Mouse (Mus musculus): Measurements from ENCODE around the gene Hoxa1. TPM values are rescaled to one million over a fixed set of nuclear protein-coding genes. Genes with fewer than 3 reads are reported as not detected.

Hoxa1 gene
- polyA plus RNA-seq (2015; fragmentation: Nextera tagmentation; extraction: Ambion mirVana), result 1.8 and 2.0 TPM in 2 replicates

DNA sequence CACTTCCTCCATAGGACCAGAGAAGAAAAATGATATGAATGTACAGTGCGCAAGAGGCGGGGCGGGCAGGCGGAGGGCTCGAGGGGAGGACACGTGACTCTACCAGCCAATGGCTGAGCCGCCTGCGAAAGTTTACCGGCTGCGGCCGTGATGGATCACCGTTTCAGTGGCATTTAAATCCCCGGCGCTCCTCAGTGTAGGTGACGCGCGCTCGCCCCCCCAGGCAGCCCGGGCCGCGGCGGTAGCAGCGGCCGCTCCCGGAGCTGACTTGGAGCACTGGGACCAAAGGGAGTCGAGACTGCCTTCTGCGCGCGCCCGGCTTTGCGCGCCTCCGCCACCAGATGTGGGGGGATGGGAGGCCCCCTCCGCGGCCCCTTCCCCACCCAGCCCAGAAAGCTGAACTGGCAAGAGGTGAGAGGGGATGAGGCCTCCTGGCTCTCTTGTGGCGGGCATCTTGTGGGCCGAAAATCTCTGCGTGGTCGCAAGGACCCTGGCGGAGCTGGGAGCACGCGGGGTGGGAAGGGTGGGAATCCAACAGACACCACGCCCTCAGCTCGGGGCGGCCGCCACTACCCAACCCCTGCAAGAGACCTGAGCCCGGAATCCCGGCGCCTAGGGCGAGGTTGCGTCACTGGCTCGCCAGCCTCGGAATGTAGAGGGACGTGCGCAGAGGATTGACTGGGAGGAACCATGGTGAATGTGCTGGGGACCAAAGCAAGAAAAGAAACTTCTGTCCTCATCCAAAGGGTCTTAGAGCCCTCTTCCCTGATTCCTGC is at the start of gene Hoxa1:
TSS of gene Hoxa1 (minus strand) at position 42 of the 776 bp plus-strand sequence.
- H3K27ac ChIP-seq (ENCODE audit: low read depth, low read length), result peak within 1 kb of the TSS; percentile 83
- no peaks in the 10 kb centered on the region for H3K36me3 ChIP-seq (ENCODE audit: control insufficient read depth, insufficient read depth, low read length)
- H3K27me3 ChIP-seq (replicated peaks; ENCODE audit: control insufficient read depth, insufficient read depth, low read length), result peaks cover 19% of the 10 kb centered on the region
- ATAC-seq, result peak; percentile 88
- peak within 1 kb of the TSS; percentile 78 for H3K9ac ChIP-seq (ENCODE audit: low read depth, low read length)
- peaks cover 10% of the 10 kb centered on the region for H3K4me1 ChIP-seq (ENCODE audit: control insufficient read depth, insufficient read depth, low read depth, low read length)
- H3K9me3 ChIP-seq (ENCODE audit: control insufficient read depth, low read length), result no peaks in the 10 kb centered on the region
- under 1% methylated on average over 48 of the region's 55 CpGs for WGBS
- H3K4me2 ChIP-seq (ENCODE audit: low read length), result peak within 1 kb of the TSS; percentile 80
- H3K4me3 ChIP-seq (ENCODE audit: low read length), result peak within 1 kb of the TSS; percentile 67

DNA sequence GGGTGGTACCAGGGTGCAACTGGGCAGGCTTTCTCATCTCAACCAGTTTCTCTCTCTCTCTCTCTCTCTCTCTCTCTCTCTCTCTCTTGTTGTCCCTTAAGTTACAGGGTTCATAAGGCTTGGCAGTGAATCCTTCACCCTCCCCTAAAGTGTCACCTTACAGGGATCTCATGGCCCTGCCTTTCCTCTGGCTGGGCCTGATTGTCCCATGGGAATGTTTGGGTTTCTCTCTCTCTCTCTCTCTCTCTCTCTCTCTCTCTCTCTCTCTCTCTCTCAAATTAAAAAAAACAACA is 49.5 kb upstream of the Hoxa1 start:
- no peaks in the 10 kb centered on the region; the same call in 1 of the 2 replicates for H3K4me1 ChIP-seq (ENCODE audit: control insufficient read depth, insufficient read depth, low read depth, low read length)
- no peak overlapping the region for H3K27ac ChIP-seq (ENCODE audit: low read depth, low read length)
- H3K27me3 ChIP-seq (replicated peaks; ENCODE audit: control insufficient read depth, insufficient read depth, low read length), result peaks cover 48% of the 10 kb centered on the region

DNA sequence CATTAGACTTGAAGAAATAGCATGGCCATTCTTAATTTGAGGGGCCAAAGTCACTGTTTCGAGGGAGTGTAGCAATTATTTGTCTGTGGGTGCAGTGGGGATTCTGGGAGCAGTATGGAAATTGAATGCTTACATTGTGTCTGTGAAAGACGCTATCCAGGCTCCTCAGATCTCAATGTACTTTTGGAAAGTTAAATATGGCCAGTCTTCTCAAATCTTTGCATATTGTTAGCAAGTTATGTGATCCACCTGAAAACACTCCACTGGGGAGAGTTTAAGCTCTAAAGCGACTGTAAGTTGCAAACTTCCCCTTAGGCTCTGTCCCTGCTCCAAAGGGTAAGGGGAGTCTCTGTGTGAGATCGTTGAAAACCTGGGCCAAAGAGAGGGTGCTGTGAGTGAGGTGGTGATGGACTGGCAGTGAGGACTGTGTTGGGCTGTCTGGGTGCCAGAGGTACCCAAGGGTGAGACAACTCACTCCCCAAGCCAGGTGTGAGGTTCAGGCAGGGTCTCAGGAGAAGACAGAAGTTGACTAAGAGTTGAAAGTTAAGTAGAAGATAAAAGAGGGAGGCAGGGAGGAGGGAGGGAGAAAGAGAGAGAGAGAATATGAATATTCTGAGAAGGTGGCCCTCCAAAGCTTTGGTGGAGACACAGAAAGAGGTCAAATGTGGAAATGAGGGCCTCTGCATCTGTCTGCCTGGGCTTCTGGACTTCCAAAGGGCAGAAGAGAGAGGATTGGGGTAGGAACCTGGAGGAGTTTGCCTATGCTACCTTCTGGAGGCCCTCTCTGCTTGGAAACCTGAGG is 49.0 kb upstream of the Hoxa1 start:
- H3K27ac ChIP-seq (ENCODE audit: low read depth, low read length), result no peak overlapping the region
- H3K27me3 ChIP-seq (replicated peaks; ENCODE audit: control insufficient read depth, insufficient read depth, low read length), result peaks cover 44% of the 10 kb centered on the region
- H3K9me3 ChIP-seq (ENCODE audit: control insufficient read depth, low read length), result no peaks in the 10 kb centered on the region
- no peak overlapping the region for H3K9ac ChIP-seq (ENCODE audit: low read depth, low read length)
- 5% methylated on average over 4 of the region's 4 CpGs for WGBS
- ATAC-seq, result no peak
- H3K4me2 ChIP-seq (ENCODE audit: low read length), result peak overlapping the region; percentile 47
- H3K36me3 ChIP-seq (ENCODE audit: control insufficient read depth, insufficient read depth, low read length), result no peaks in the 10 kb centered on the region
- H3K4me3 ChIP-seq (ENCODE audit: low read length), result peak overlapping the region; percentile 2; the same call in 1 of the 2 replicates
- H3K4me1 ChIP-seq (ENCODE audit: control insufficient read depth, insufficient read depth, low read depth, low read length), result no peaks in the 10 kb centered on the region; the same call in 1 of the 2 replicates

More for the DNA sequence above, 49.5 kb upstream of the Hoxa1 start:
- Histone ChIP-seq H3K36me3 (ENCODE audit: control insufficient read depth, insufficient read depth, low read length) (no peaks in the 10 kb centered on the region), H3K4me3 (ENCODE audit: low read length) (no peak overlapping the region), H3K4me2 (ENCODE audit: low read length) (peak overlapping the region; percentile 47), H3K9ac (ENCODE audit: low read depth, low read length) (no peak overlapping the region), H3K9me3 (ENCODE audit: control insufficient read depth, low read length) (no peaks in the 10 kb centered on the region)
- no peak for ATAC-seq

DNA sequence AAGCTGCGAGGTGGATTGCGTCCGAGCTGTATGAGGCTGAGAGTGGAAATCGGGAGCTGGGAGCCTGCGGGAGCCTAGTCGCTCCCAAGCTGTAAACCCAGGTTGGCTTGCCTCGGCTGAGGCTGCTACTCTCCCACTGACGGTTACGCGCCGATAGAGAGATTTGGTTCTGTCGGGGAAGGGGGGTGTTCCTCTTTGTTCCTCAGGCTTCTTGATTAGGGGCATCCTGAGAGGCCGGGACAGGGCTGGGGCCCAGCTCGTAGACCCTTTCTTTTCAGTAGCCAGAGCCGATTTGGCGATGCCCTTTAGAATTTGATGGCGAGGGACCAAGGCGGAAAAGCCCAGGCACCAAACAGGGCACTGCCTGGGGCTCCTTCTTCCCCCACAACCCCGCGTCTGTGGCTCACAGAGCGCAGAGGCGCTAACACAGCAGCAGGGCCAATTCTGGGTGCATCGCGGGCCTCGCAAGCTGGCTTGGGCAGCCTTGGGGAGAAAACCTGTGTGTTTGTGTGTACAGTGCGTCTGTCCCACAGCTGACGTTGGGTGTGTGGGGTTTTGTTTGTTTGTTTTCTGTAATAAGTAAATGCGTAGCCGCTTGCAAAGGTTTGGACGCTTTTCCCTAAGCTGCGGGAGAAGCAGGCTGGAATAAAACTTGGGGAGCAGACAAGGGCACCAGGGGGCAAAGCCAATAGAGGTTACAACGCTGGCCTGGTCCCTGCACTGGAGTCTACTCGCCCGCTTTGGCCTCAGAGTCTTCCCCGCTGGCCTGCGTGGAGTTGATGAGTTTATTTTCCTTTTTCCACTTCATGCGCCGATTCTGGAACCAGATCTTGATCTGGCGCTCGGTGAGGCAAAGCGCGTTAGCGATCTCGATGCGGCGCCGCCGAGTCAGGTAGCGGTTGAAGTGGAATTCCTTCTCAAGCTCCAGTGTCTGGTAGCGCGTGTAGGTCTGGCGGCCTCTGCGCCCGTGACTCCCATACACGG is 47.8 kb upstream of the Hoxa1 start:
- H3K4me3 ChIP-seq (ENCODE audit: low read length), result peak overlapping the region; percentile 22; the same call in 1 of the 2 replicates
- no peaks in the 10 kb centered on the region for H3K4me1 ChIP-seq (ENCODE audit: control insufficient read depth, insufficient read depth, low read depth, low read length)
- no peak for ATAC-seq
- no peaks in the 10 kb centered on the region for H3K36me3 ChIP-seq (ENCODE audit: control insufficient read depth, insufficient read depth, low read length)
- H3K27ac ChIP-seq (ENCODE audit: low read depth, low read length), result peak overlapping the region; percentile 73
- peaks cover 38% of the 10 kb centered on the region for H3K27me3 ChIP-seq (replicated peaks; ENCODE audit: control insufficient read depth, insufficient read depth, low read length)
- H3K9ac ChIP-seq (ENCODE audit: low read depth, low read length), result peak overlapping the region; percentile 51; the same call in 1 of the 2 replicates
- H3K9me3 ChIP-seq (ENCODE audit: control insufficient read depth, low read length), result no peaks in the 10 kb centered on the region
- WGBS, result 2% methylated on average over 55 of the region's 55 CpGs
- H3K4me2 ChIP-seq (ENCODE audit: low read length), result peak overlapping the region; percentile 47

DNA sequence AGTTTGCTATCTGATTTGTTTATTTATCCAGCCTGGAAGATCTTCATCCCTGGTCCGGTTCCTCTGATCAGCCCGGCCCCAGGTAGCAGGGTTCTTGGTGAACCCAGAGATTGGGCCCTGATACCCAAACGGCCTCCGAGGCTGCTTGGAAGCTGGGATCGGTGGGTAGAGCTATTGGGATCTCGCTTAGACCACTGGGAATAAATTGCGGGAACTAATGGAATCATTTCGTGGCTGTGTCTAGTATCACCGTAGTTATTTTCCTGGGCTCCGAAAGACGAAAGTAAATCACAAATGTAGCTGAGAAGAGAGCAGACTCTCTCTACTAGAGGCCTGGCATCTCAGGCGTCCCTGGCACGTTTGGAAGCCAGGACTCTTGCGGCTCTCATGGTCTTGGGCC is 47.1 kb upstream of the Hoxa1 start:
- H3K4me2 ChIP-seq (ENCODE audit: low read length), result peak overlapping the region; percentile 47
- H3K36me3 ChIP-seq (ENCODE audit: control insufficient read depth, insufficient read depth, low read length), result no peaks in the 10 kb centered on the region
- H3K4me1 ChIP-seq (ENCODE audit: control insufficient read depth, insufficient read depth, low read depth, low read length), result no peaks in the 10 kb centered on the region
- no peaks in the 10 kb centered on the region for H3K9me3 ChIP-seq (ENCODE audit: control insufficient read depth, low read length)
- WGBS, result 6% methylated on average over 14 of the region's 14 CpGs
- no peak for ATAC-seq
- peak overlapping the region; percentile 73 for H3K27ac ChIP-seq (ENCODE audit: low read depth, low read length)
- no peak overlapping the region for H3K9ac ChIP-seq (ENCODE audit: low read depth, low read length)
- no peak overlapping the region for H3K4me3 ChIP-seq (ENCODE audit: low read length)
- peaks cover 42% of the 10 kb centered on the region for H3K27me3 ChIP-seq (replicated peaks; ENCODE audit: control insufficient read depth, insufficient read depth, low read length)

DNA sequence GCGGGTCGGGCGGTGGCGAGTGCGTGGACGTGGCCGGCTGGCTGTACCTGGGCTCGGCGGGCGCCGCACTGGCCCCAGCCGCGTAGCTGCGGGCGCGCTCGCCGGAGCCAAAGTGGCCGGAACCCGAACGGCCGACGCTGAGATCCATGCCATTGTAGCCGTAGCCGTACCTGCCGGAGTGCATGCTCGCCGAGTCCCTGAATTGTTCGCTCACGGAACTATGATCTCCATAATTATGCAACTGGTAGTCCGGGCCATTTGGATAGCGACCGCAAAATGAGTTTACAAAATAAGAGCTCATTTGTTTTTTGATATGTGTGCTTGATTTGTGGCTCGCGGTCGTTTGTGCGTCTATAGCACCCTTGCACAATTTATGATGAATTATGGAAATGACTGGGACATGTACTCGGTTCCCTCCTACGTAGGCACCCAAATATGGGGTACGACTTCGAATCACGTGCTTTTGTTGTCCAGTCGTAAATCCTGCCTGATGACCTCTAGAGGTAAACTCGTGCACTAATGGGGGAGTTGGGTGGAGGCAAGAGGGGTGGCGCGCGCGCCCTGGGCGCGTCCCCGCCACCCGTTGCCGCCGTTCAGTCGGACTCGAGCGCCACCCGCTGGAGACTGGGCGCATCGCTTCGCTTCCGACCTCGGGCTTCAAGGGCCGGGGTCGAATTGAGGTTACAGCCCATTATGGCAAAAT is 46.1 kb upstream of the Hoxa1 start, which contains the start of gene Hoxa5:
TSS of gene Hoxa5 (minus strand) at position 538 of the 703 bp plus-strand sequence.
- Histone ChIP-seq H3K4me2 (ENCODE audit: low read length) (peak within 1 kb of the TSS; percentile 48), H3K4me1 (ENCODE audit: control insufficient read depth, insufficient read depth, low read depth, low read length) (no peaks in the 10 kb centered on the region), H3K9me3 (ENCODE audit: control insufficient read depth, low read length) (no peaks in the 10 kb centered on the region), H3K27me3 (replicated peaks; ENCODE audit: control insufficient read depth, insufficient read depth, low read length) (peaks cover 41% of the 10 kb centered on the region), H3K4me3 (ENCODE audit: low read length) (peak within 1 kb of the TSS; percentile 48), H3K27ac (ENCODE audit: low read depth, low read length) (peak within 1 kb of the TSS; percentile 88), H3K9ac (ENCODE audit: low read depth, low read length) (peak within 1 kb of the TSS; percentile 68), H3K36me3 (ENCODE audit: control insufficient read depth, insufficient read depth, low read length) (no peaks in the 10 kb centered on the region)
- ATAC-seq, result peak; percentile 78
- under 1% methylated on average over 65 of the region's 65 CpGs for WGBS

DNA sequence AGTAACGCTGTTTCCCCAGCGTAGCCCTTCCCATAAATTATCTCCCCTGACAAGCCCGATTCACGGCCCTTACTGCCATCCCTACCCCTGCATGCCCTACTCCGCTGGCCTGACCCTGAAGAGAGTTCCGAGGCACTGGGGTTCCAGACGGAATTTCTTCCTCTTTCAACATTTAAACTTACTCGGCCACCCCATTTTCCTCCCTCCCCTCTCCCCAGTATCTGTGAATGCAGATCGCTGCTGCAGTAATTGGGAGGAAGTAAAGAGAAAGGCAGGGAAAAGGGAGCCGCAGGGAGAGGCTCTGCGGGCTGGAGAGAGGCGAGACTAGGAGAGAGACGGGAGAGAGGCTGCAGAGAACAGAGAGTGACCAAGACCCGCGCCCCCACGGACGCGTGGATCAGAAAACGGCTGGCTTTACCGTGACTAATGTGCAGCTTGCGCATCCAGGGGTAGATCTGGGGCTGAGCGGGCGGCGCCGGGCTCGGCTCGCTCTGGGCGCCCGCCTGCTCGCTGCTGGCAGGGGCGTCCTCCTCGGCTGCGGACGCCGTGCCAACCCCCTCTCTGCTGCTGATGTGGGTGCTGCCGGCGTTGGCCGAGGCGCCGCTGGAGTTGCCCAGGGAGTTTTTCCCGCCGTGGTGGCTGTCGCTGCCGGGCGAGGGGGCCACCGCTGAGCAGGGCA is 45.4 kb upstream of the Hoxa1 start:
- peak overlapping the region; percentile 68 for H3K9ac ChIP-seq (ENCODE audit: low read depth, low read length)
- peak overlapping the region; percentile 48 for H3K4me2 ChIP-seq (ENCODE audit: low read length)
- H3K4me3 ChIP-seq (ENCODE audit: low read length), result peak overlapping the region; percentile 48
- H3K9me3 ChIP-seq (ENCODE audit: control insufficient read depth, low read length), result no peaks in the 10 kb centered on the region
- peaks cover 40% of the 10 kb centered on the region for H3K27me3 ChIP-seq (replicated peaks; ENCODE audit: control insufficient read depth, insufficient read depth, low read length)
- H3K4me1 ChIP-seq (ENCODE audit: control insufficient read depth, insufficient read depth, low read depth, low read length), result no peaks in the 10 kb centered on the region
- WGBS, result under 1% methylated on average over 46 of the region's 46 CpGs
- H3K36me3 ChIP-seq (ENCODE audit: control insufficient read depth, insufficient read depth, low read length), result no peaks in the 10 kb centered on the region
- H3K27ac ChIP-seq (ENCODE audit: low read depth, low read length), result peak overlapping the region; percentile 88
- peak; percentile 18; the same call in 1 of the 2 replicates for ATAC-seq

DNA sequence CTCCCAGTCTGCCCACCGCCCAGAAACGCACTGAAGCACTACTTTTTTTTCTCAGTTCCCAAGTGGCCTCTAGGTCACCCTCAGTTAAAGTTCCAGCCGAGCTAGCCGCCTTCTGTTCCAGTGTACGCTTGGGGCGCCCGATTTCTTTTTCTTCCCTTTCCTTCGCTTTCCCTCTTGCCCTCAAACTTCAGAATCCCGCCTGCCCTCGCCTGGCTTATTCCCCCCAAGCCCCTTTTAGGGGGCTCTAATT is 44.9 kb upstream of the Hoxa1 start:
- 1% methylated on average over 10 of the region's 10 CpGs for WGBS
- Histone ChIP-seq H3K9ac (ENCODE audit: low read depth, low read length) (peak overlapping the region; percentile 68), H3K9me3 (ENCODE audit: control insufficient read depth, low read length) (no peaks in the 10 kb centered on the region), H3K27me3 (replicated peaks; ENCODE audit: control insufficient read depth, insufficient read depth, low read length) (peaks cover 40% of the 10 kb centered on the region), H3K4me2 (ENCODE audit: low read length) (peak overlapping the region; percentile 48), H3K27ac (ENCODE audit: low read depth, low read length) (peak overlapping the region; percentile 88), H3K4me1 (ENCODE audit: control insufficient read depth, insufficient read depth, low read depth, low read length) (no peaks in the 10 kb centered on the region), H3K36me3 (ENCODE audit: control insufficient read depth, insufficient read depth, low read length) (no peaks in the 10 kb centered on the region), H3K4me3 (ENCODE audit: low read length) (peak overlapping the region; percentile 48)
- no peak for ATAC-seq

Measured in hindbrain, embryonic 16.5 days (tissue).